ENCODE assay signal across 32 mouse cellular contexts in genomic region chr9:106780086-106780485, GRCm38 (mm10).
"Had no signal": no experiment of that assay in that cellular context is flagged by ENCODE, and none has a peak within 500 bp of the region (broad histone marks: within the 10 kb centered on the region; RNA-seq: fewer than 3 reads in every experiment).

No protein-coding gene starts in this region.

- H3K36me3 ChIP-seq: limb, embryonic 13.5 days; limb, embryonic 15.5 days; liver, embryonic 12.5 days; liver, embryonic 13.5 days; liver, embryonic 15.5 days; lung, embryonic 15.5 days; midbrain, embryonic 12.5 days; midbrain, embryonic 13.5 days; midbrain, embryonic 15.5 days; neural tube, embryonic 12.5 days had no signal

- ATAC-seq: liver, embryonic 12.5 days; liver, postnatal 0 days; lung, postnatal 0 days; midbrain, embryonic 13.5 days; midbrain, embryonic 15.5 days; midbrain, embryonic 16.5 days had no signal

- H3K4me1 ChIP-seq: limb, embryonic 12.5 days; limb, embryonic 13.5 days; limb, embryonic 15.5 days; lung, embryonic 15.5 days; midbrain, embryonic 10.5 days; midbrain, embryonic 12.5 days; midbrain, embryonic 13.5 days; midbrain, embryonic 15.5 days; neural tube, embryonic 12.5 days had no signal

- H3K27ac ChIP-seq: limb, embryonic 10.5 days; limb, embryonic 12.5 days; limb, embryonic 13.5 days; limb, embryonic 15.5 days; liver, embryonic 12.5 days; liver, embryonic 13.5 days; liver, embryonic 14.5 days; liver, embryonic 15.5 days; lung, embryonic 15.5 days; macrophage; midbrain, embryonic 10.5 days; midbrain, embryonic 12.5 days; midbrain, embryonic 13.5 days; midbrain, embryonic 15.5 days; neural tube, embryonic 12.5 days had no signal

- H3K4me3 ChIP-seq: limb, embryonic 10.5 days; limb, embryonic 12.5 days; limb, embryonic 13.5 days; limb, embryonic 15.5 days; liver, embryonic 12.5 days; liver, embryonic 13.5 days; liver, embryonic 15.5 days; lung, embryonic 15.5 days; megakaryocyte, embryonic 14.5 days; midbrain, embryonic 10.5 days; midbrain, embryonic 12.5 days; midbrain, embryonic 13.5 days; midbrain, embryonic 15.5 days; myocyte; neural tube, embryonic 12.5 days had no signal

- H3K9me3 ChIP-seq: limb, embryonic 10.5 days; limb, embryonic 12.5 days; limb, embryonic 13.5 days; limb, embryonic 15.5 days; liver, embryonic 12.5 days; liver, embryonic 13.5 days; liver, embryonic 15.5 days; lung, embryonic 15.5 days; megakaryocyte, embryonic 14.5 days; midbrain, embryonic 10.5 days; midbrain, embryonic 12.5 days; midbrain, embryonic 13.5 days; midbrain, embryonic 15.5 days; neural tube, embryonic 12.5 days had no signal

- H3K27me3 ChIP-seq: limb, embryonic 12.5 days; limb, embryonic 13.5 days; limb, embryonic 15.5 days; liver, embryonic 12.5 days; liver, embryonic 13.5 days; liver, embryonic 15.5 days; lung, embryonic 15.5 days; megakaryocyte, embryonic 14.5 days; midbrain, embryonic 12.5 days; midbrain, embryonic 13.5 days; midbrain, embryonic 15.5 days; neural tube, embryonic 12.5 days had no signal

- H3K9ac ChIP-seq: limb, embryonic 12.5 days; limb, embryonic 13.5 days; limb, embryonic 15.5 days; liver, embryonic 12.5 days; liver, embryonic 13.5 days; liver, embryonic 14.5 days; liver, embryonic 15.5 days; liver, postnatal 0 days; lung, embryonic 14.5 days; lung, embryonic 15.5 days; midbrain, embryonic 12.5 days; midbrain, embryonic 13.5 days; midbrain, embryonic 15.5 days; neural tube, embryonic 12.5 days had no signal

- DNase-seq: left cerebral cortex, postnatal 4 days; liver; liver, embryonic 13.5 days; liver, postnatal 0 days; lung, adult 18-20 months; lung, adult 2 months; lung, embryonic 14.5 days; lung, postnatal 10 days; lung, postnatal 14 days; lung, postnatal 36 days; lung, postnatal 4 days; midbrain, embryonic 14.5 days had no signal

- H3K4me2 ChIP-seq: limb, embryonic 12.5 days; limb, embryonic 13.5 days; limb, embryonic 15.5 days; liver, embryonic 11.5 days; liver, embryonic 12.5 days; liver, embryonic 13.5 days; liver, embryonic 15.5 days; lung, embryonic 14.5 days; lung, embryonic 15.5 days; midbrain, embryonic 11.5 days; midbrain, embryonic 12.5 days; midbrain, embryonic 13.5 days; midbrain, embryonic 15.5 days; neural tube, embryonic 12.5 days had no signal
